Mouse (Mus musculus) CH12.LX (cell line): ENCODE measurements around the gene Uchl4. TPM values are rescaled to one million over a fixed set of nuclear protein-coding genes. Genes with fewer than 3 reads are reported as not detected.

Experiments used
- DNase-seq: peaks from one replicate; pipeline ENCODE4 v3.0.0-alpha.2; 2013; ENCODE audit errors: extremely low read depth
- H3K27ac ChIP-seq: 2 replicates; pipeline ENCODE4 v1.5.1; 2012; ENCODE audit warnings: low read depth, mild to moderate bottlenecking, control low read depth, moderate library complexity; ENCODE audit not compliant: insufficient read depth
- H3K27me3 ChIP-seq: replicated peaks from 2 replicates; pipeline ENCODE3; 2012; ENCODE audit warnings: inconsistent platforms
- H3K36me3 ChIP-seq, 2 experiments: replicated peaks in 1 of 2; 2 replicates each; pipeline versions ENCODE3 to v1.6.1; 2012; ENCODE audit warnings: inconsistent platforms in 1 of 2, low read length in 1 of 2, mild to moderate bottlenecking in 1 of 2, mixed read lengths in 1 of 2, moderate library complexity in 1 of 2; ENCODE audit not compliant: control insufficient read depth in 1 of 2, insufficient read depth in 1 of 2
- H3K4me1 ChIP-seq, 2 experiments: 2 replicates each; pipeline ENCODE4 v1.6.1; 2012; ENCODE audit warnings: inconsistent platforms in 1 of 2, moderate library complexity in 1 of 2; ENCODE audit not compliant: insufficient read depth in 2 of 2, control insufficient read depth in 1 of 2
- H3K4me2 ChIP-seq: 2 replicates; pipeline ENCODE4 v1.6.1; 2012; ENCODE audit warnings: low read depth, mild to moderate bottlenecking, control low read depth; ENCODE audit not compliant: poor library complexity, insufficient read depth, severe bottlenecking
- H3K4me3 ChIP-seq, 3 experiments: fragments of 150-350 bp in 1 of 3; sonication (generic) in 1 of 3; replicated peaks in 1 of 3; 2 replicates each; pipeline versions ENCODE3 to v1.5.1; 2011 to 2012; ENCODE audit warnings: low read depth in 2 of 3, low read length in 2 of 3, mild to moderate bottlenecking in 2 of 3, moderate library complexity in 2 of 3, control low read depth in 1 of 3, improper control_type of control experiment in 1 of 3, inconsistent platforms in 1 of 3, mixed read lengths in 1 of 3; ENCODE audit not compliant: poor library complexity in 1 of 3
- H3K79me2 ChIP-seq: replicated peaks from 2 replicates; pipeline ENCODE4 v1.6.1; 2012; ENCODE audit warnings: mild to moderate bottlenecking, moderate library complexity; ENCODE audit not compliant: control insufficient read depth, poor library complexity, insufficient read depth, severe bottlenecking; ENCODE audit errors: extremely low read depth
- H3K9ac ChIP-seq: 2 replicates; pipeline ENCODE4 v1.6.1; 2012; ENCODE audit warnings: low read depth, mild to moderate bottlenecking, control low read depth, moderate library complexity; ENCODE audit not compliant: insufficient read depth
- H3K9me3 ChIP-seq: replicated peaks from 2 replicates; pipeline ENCODE3; 2012; ENCODE audit warnings: low read length, inconsistent platforms, mixed read lengths
- CHD2 ChIP-seq: IDR thresholded peaks from 2 replicates; pipeline ENCODE4 v1.6.1; 2011; ENCODE audit warnings: low read length, improper control_type of control experiment
- ELF1 ChIP-seq: IDR thresholded peaks from 2 replicates; pipeline ENCODE4 v1.6.1; 2014; ENCODE audit warnings: low read depth, mild to moderate bottlenecking, inconsistent platforms, low read length, improper control_type of control experiment
- ETS1 ChIP-seq: conservative IDR thresholded peaks from 2 replicates; pipeline ENCODE4 v1.6.1; 2012; ENCODE audit warnings: low read depth, mild to moderate bottlenecking, inconsistent platforms, low read length, improper control_type of control experiment, moderate library complexity
- HCFC1 ChIP-seq: IDR thresholded peaks from 2 replicates; pipeline ENCODE4 v1.6.1; 2012; ENCODE audit warnings: low read depth, mild to moderate bottlenecking, inconsistent platforms, low read length, improper control_type of control experiment
- KAT2A ChIP-seq: IDR thresholded peaks from 2 replicates; pipeline ENCODE4 v1.6.1; 2012; ENCODE audit warnings: low read length, improper control_type of control experiment, inconsistent platforms; ENCODE audit not compliant: insufficient replicate concordance
- MAFK ChIP-seq: IDR thresholded peaks from 2 replicates; pipeline ENCODE4 v1.6.1; 2011; ENCODE audit warnings: low read length, improper control_type of control experiment; ENCODE audit not compliant: insufficient replicate concordance
- MAX ChIP-seq: IDR thresholded peaks from 2 replicates; pipeline ENCODE4 v1.6.1; 2011; ENCODE audit warnings: low read length, improper control_type of control experiment
- MYC ChIP-seq: IDR thresholded peaks from 2 replicates; pipeline ENCODE4 v1.6.1; 2011; ENCODE audit warnings: low read depth, mild to moderate bottlenecking, improper control_type of control experiment, low read length
- NELFE ChIP-seq: IDR thresholded peaks from 2 replicates; pipeline ENCODE4 v1.6.1; 2011; ENCODE audit warnings: low read depth, low read length, improper control_type of control experiment
- NRF1 ChIP-seq: IDR thresholded peaks from 2 replicates; pipeline ENCODE4 v1.6.1; 2014; ENCODE audit warnings: low read depth, mild to moderate bottlenecking, inconsistent platforms, low read length, improper control_type of control experiment, moderate library complexity
- RAD21 ChIP-seq: IDR thresholded peaks from 2 replicates; pipeline ENCODE4 v1.6.1; 2011; ENCODE audit warnings: low read depth, mild to moderate bottlenecking, low read length, improper control_type of control experiment, moderate library complexity
- SIN3A ChIP-seq: IDR thresholded peaks from 2 replicates; pipeline ENCODE4 v1.6.1; 2012; ENCODE audit warnings: low read length, improper control_type of control experiment, inconsistent platforms
- SMC3 ChIP-seq: IDR thresholded peaks from 2 replicates; pipeline ENCODE4 v1.6.1; 2011; ENCODE audit warnings: low read depth, low read length, improper control_type of control experiment
- ZC3H11A ChIP-seq: IDR thresholded peaks from 2 replicates; pipeline ENCODE4 v1.6.1; 2012; ENCODE audit warnings: low read depth, mild to moderate bottlenecking, inconsistent platforms, low read length, improper control_type of control experiment
- ZKSCAN1 ChIP-seq: IDR thresholded peaks from 2 replicates; pipeline ENCODE4 v1.6.1; 2012; ENCODE audit warnings: low read depth, inconsistent platforms, low read length, improper control_type of control experiment, borderline replicate concordance
- ZMIZ1 ChIP-seq: IDR thresholded peaks from 2 replicates; pipeline ENCODE4 v1.6.1; 2012; ENCODE audit warnings: low read depth, mild to moderate bottlenecking, inconsistent platforms, low read length, improper control_type of control experiment
- dilution Hi-C: fragments of 300-500 bp; cut with MboI; formaldehyde crosslinking; loops from 2 replicates; pipeline ENCODE4 v1.14.3; 2020; ENCODE audit warnings: low sequenced_read_pairs; ENCODE audit not compliant: extremely low pct_unique_long_range_greater_than_20kb, extremely low pct_ligation_motif_present
- in situ Hi-C: fragments of 300-500 bp; cut with MboI; formaldehyde crosslinking; loops from 3 replicates; pipeline ENCODE4 v1.14.3; 2019; ENCODE audit warnings: low sequenced_read_pairs, low pct_ligation_motif_present, low pct_unique_long_range_greater_than_20kb, mixed read lengths
- polyA plus RNA-seq: library from polyadenylated mRNA; unstranded; fragments of >175 nt; gene quantifications from 2 replicates; pipeline ENCODE4 v1.2.1, GENCODE M21; 2012; ENCODE audit warnings: low read depth; ENCODE audit not compliant: insufficient read length
- total RNA-seq, 2 experiments: library from RNA; depleted of rRNA; stranded (reverse); fragments of 300-350 nt in 1 of 2; fragments of >200 nt in 1 of 2; gene quantifications; 2 replicates each; pipeline ENCODE4 v1.2.3; 2012 to 2014

The Uchl4 gene
- total and polyA plus RNA-seq, 3 experiments: 0.55 to 16.8 (median 8.2) TPM

DNA sequence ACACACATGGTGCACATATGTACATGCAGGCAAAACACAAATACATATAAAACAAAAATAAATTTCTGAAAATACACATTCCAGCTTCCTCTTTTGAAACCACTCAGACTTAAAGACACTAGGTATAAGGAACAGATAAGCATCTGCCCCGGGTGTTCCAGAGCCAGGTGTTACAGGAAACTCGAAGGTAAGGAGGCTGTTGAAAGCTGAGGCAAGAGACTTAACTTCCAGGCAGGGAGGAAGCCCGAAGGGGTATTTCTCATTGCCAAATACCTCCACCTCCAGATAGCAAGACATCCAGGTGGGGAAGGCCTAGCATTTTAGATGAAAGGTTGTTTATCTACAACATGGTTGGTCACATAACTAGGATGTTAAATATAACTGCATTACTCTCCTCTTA is 20.4 kb downstream of the Uchl4 start:
- no peaks in the 10 kb centered on the region for H3K9me3 ChIP-seq
- no peak overlapping the region for H3K4me3 ChIP-seq
- H3K79me2 ChIP-seq: peaks cover 25% of the 10 kb centered on the region
- H3K36me3 ChIP-seq: no peaks in the 10 kb centered on the region
- DNase-seq: no peak
- H3K9ac ChIP-seq: no peak overlapping the region
- no peak overlapping the region for H3K27ac ChIP-seq
- peaks cover 0 to 28% of the 10 kb centered on the region in 2 experiments; a peak in 2 of 4 replicates for H3K4me1 ChIP-seq
- no peak overlapping the region for H3K4me2 ChIP-seq
- dilution Hi-C loops: no loop called here
- no peak for TF ChIP-seq MAX
- no peak for TF ChIP-seq ELF1
- TF ChIP-seq HCFC1: no peak
- no peak for TF ChIP-seq MYC
- TF ChIP-seq SIN3A: no peak
- no peak for TF ChIP-seq MAFK
- TF ChIP-seq ETS1: no peak
- TF ChIP-seq CHD2: no peak
- no peak for TF ChIP-seq KAT2A
- TF ChIP-seq ZC3H11A: no peak
- in situ Hi-C loops: loop anchor here (10.0 kb wide), 1 partner anchor 61 kb away; no protein-coding TSS in a partner anchor
- H3K27me3 ChIP-seq: no peaks in the 10 kb centered on the region

DNA sequence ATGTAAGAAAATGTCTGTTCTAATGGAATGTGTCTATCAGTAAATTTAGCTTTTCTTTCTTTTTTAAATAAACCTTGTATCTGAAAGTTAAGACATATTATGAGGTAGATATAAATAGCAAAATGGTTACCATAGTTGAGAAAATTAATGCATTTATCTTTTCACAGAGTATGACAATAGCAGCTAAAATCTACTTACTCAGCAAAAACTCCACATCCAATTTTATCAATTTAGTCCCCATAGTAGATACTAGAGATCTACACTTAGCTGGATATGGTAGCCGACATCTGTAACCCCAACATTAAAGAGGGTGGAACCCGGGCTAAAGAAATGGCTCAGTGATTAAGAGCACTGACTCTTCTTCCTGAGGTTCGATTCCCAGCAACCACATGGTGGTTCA is 21.2 kb downstream of the Uchl4 start:
- Histone ChIP-seq H3K4me2 (no peak overlapping the region), H3K9ac (no peak overlapping the region), H3K4me3 (no peak overlapping the region), H3K27ac (no peak overlapping the region), H3K4me1 (peaks cover 0 to 20% of the 10 kb centered on the region in 2 experiments; a peak in 2 of 4 replicates), H3K79me2 (peaks cover 19% of the 10 kb centered on the region), H3K36me3 (no peaks in the 10 kb centered on the region), H3K27me3 (no peaks in the 10 kb centered on the region), H3K9me3 (no peaks in the 10 kb centered on the region)
- dilution Hi-C loops: no loop called here
- in situ Hi-C loops: loop anchor here (10.0 kb wide), 1 partner anchor 61 kb away; no protein-coding TSS in a partner anchor
- TF ChIP-seq ZKSCAN1 (no peak), MAFK (0 out of 2 replicates have a peak, but pooled peaks have one; percentile 53)
- no peak for DNase-seq

DNA sequence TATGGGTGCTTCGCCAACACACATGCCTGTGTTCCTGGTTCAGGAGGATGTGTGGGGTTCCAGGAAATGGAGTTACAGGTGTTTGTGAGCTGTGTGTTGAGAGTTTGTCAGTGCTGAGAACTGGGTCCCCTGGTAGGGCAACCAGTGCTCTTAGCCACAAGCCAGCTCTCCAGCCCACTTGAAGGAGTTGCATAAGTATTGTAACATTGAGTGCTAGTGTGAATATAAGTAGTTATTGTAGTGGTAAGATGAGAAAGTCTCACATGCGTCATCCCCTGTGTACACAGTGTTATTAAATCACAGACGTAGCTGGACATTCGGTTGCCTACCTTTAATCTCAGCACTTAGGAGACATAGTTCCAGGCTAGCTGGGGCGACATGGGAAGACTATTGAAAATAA is 24.9 kb downstream of the Uchl4 start:
- dilution Hi-C loops (no loop called here), in situ Hi-C loops (loop anchor here (10.0 kb wide), 1 partner anchor 65 kb away; no protein-coding TSS in a partner anchor)
- no peak overlapping the region for H3K4me2 ChIP-seq
- TF ChIP-seq SMC3 (no peak), ZMIZ1 (no peak), RAD21 (no peak), NRF1 (no peak), NELFE (no peak)
- peaks cover 4% of the 10 kb centered on the region for H3K9me3 ChIP-seq
- no peak overlapping the region for H3K9ac ChIP-seq
- no peaks in the 10 kb centered on the region for H3K79me2 ChIP-seq
- no peak overlapping the region for H3K4me3 ChIP-seq
- no peak overlapping the region for H3K27ac ChIP-seq
- peaks cover 0 to 8% of the 10 kb centered on the region in 2 experiments; a peak in 1 of 4 replicates for H3K4me1 ChIP-seq
- H3K27me3 ChIP-seq: no peaks in the 10 kb centered on the region
- H3K36me3 ChIP-seq: no peaks in the 10 kb centered on the region
- DNase-seq: no peak
